Mouse (Mus musculus) neural tube, embryonic 13.5 days (tissue): ENCODE data around the gene Cnn1. TPM values are rescaled to one million over a fixed set of nuclear protein-coding genes. Genes with fewer than 3 reads are reported as not detected.

Experiments used
- ATAC-seq: fragments of 200-750 bp; cut with Nextera tagmentation; 2 replicates; pipeline ENCODE4 v1.8.0; 2017; ENCODE audit warnings: low read depth, mild to moderate bottlenecking, moderate TSS enrichment, moderate library complexity
- H3K27ac ChIP-seq: fragments of 300-500 bp; sonication (generic); replicated peaks from 2 replicates; pipeline ENCODE4 v1.5.1; 2015; ENCODE audit warnings: moderate library complexity, mild to moderate bottlenecking, inconsistent platforms
- H3K27me3 ChIP-seq: fragments of 300-500 bp; sonication (generic); 2 replicates; pipeline ENCODE4 v1.6.1; 2015; ENCODE audit warnings: mild to moderate bottlenecking, inconsistent platforms
- H3K36me3 ChIP-seq: fragments of 300-500 bp; sonication (generic); 2 replicates; pipeline ENCODE4 v1.6.1; 2015; ENCODE audit warnings: mild to moderate bottlenecking, inconsistent platforms
- H3K4me1 ChIP-seq: fragments of 300-500 bp; sonication (generic); replicated peaks from 2 replicates; pipeline ENCODE4 v1.6.1; 2015; ENCODE audit warnings: inconsistent platforms
- H3K4me2 ChIP-seq: fragments of 300-500 bp; sonication (generic); 2 replicates; pipeline ENCODE4 v1.6.1; 2015; ENCODE audit warnings: inconsistent platforms, mild to moderate bottlenecking, moderate library complexity
- H3K4me3 ChIP-seq: fragments of 300-500 bp; sonication (generic); 2 replicates; pipeline ENCODE4 v1.5.1; 2015; ENCODE audit warnings: mild to moderate bottlenecking, inconsistent platforms
- H3K9ac ChIP-seq: fragments of 300-500 bp; sonication (generic); 2 replicates; pipeline ENCODE4 v1.6.1; 2015; ENCODE audit warnings: moderate library complexity, mild to moderate bottlenecking, inconsistent platforms
- H3K9me3 ChIP-seq: fragments of 300-500 bp; sonication (generic); 2 replicates; pipeline ENCODE4 v1.6.1; 2016; ENCODE audit warnings: inconsistent platforms
- WGBS: fragments of 180-500 bp; shearing (Covaris S2); methylation state at CpG from one replicate; pipeline ENCODE4 v1.1.7; 2015; 5-methylcytosine and 5-hydroxymethylcytosine counted together
- polyA plus RNA-seq: library from polyadenylated mRNA; unstranded; fragments of >200 nt; fragmentation: Nextera tagmentation; extraction: Ambion mirVana; gene quantifications from 2 replicates; pipeline ENCODE4 v1.2.1, GENCODE M21; 2015

The Cnn1 gene
- polyA plus RNA-seq, 1 experiment from 2014 or later = 2.9 TPM

DNA sequence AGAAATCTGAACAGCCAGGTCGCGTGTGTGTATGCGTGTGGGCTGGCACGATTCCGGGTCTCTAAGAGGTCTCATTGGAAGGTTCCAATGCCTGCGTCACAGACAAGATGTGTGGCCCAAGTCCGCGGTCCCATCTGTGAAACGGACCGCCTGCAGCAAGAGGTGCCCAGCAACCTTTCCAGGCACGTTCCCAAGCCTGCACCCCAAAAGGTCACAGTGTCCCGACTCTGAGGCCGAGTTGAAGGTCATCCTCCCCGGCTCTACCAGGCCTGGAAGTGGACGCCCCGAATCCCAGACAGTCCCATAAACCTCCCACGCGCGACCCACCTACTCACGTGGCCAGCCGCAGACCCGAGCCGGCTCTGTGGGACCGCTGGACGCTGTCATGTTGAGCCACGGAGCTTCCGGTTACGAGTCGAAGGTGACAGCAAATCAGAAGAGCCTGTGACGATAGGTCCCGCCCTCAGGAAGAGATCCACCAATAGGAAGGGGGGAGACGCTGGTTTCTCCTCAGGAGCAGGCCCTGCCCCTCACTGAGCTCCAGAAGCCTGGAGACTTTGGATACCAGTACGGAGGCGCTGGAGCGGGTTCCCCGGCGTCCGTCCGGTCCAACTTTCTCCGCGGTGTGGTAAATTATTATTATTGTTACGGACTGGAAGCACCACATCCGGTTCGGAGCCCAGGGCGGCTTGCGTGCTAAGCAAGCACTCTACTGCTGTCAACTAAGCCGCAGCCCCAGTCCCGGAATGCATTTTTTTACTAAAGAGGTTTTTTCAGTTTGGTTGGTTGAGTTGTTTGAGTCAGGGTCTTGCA is 13.8 kb upstream of the Cnn1 start, which contains the start of gene Ecsit:
TSS of gene Ecsit (minus strand) at position 417 of the 813 bp plus-strand sequence.
- peak within 1 kb of the TSS; percentile 72 for H3K27ac ChIP-seq
- H3K9me3 ChIP-seq = no peaks in the 10 kb centered on the region
- ATAC-seq = peak; percentile 99
- H3K4me1 ChIP-seq = peaks cover 24% of the 10 kb centered on the region
- peak within 1 kb of the TSS; percentile 66 for H3K4me2 ChIP-seq
- H3K4me3 ChIP-seq = peak within 1 kb of the TSS; percentile 74
- H3K9ac ChIP-seq = peak within 1 kb of the TSS; percentile 84
- peaks cover 6% of the 10 kb centered on the region; the same call in 1 of the 2 replicates for H3K36me3 ChIP-seq
- no peaks in the 10 kb centered on the region for H3K27me3 ChIP-seq
- WGBS = under 1% methylated on average over 48 of the region's 48 CpGs

DNA sequence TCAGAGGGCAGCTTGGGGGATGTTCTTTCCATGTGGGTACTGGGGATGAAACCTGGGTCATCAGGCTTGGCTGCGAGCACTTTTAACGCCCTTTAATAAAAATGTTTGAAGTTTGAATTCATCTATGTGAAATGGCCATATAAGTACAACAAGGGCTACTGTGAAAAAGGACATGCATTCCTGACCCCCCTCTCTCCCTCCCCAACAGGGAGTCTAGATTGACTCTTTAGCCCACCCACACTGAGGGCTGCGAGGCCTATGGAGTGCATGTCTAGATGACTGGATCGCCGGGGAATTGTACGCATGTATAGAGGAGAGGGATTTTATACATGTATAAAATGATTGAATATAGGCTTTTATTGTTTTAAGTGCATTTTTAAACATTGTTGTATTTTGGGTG is 13.0 kb upstream of the Cnn1 start:
- H3K4me3 ChIP-seq = peak overlapping the region; percentile 74
- no peak overlapping the region for H3K27ac ChIP-seq
- peaks cover 3% of the 10 kb centered on the region; the same call in 1 of the 2 replicates for H3K36me3 ChIP-seq
- peak overlapping the region; percentile 66 for H3K4me2 ChIP-seq
- WGBS = 83% methylated on average over 6 of the region's 6 CpGs
- peak overlapping the region; percentile 72 for H3K9ac ChIP-seq
- no peak for ATAC-seq
- peaks cover 24% of the 10 kb centered on the region for H3K4me1 ChIP-seq
- H3K27me3 ChIP-seq = no peaks in the 10 kb centered on the region
- no peaks in the 10 kb centered on the region for H3K9me3 ChIP-seq

DNA sequence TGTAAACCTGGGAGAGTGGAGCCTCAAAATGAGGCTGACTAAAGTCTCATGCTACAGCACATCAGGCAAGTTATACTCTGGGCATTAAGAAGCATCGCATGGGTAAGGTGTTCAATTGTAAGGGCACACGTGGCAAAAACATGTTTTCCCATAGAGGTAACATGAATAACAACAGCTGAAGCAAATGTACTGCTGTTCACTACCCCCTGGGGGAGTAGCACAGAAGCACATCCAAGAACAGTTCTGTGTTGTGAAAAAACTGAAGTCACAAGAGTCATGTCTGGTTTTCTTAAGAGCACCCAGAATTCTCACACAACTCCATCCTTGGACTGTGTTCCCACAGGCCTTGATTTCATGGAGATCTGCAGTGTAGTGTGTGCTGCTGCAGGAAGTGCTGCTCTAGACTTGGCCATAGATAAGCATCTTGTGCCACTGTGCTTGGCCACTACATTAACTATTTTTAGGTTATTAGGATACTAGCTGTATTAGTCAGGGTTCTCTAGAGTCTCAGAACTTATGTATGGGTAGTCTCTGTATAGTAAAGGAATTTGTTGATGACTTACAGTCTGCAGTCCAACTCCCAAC is 11.9 kb upstream of the Cnn1 start:
- no peaks in the 10 kb centered on the region for H3K36me3 ChIP-seq
- no peak overlapping the region for H3K9ac ChIP-seq
- ATAC-seq = no peak
- WGBS = 78% methylated on average over 2 of the region's 2 CpGs
- H3K9me3 ChIP-seq = no peaks in the 10 kb centered on the region
- no peaks in the 10 kb centered on the region for H3K27me3 ChIP-seq
- H3K27ac ChIP-seq = no peak overlapping the region
- peaks cover 24% of the 10 kb centered on the region for H3K4me1 ChIP-seq
- no peak overlapping the region for H3K4me3 ChIP-seq
- H3K4me2 ChIP-seq = no peak overlapping the region

DNA sequence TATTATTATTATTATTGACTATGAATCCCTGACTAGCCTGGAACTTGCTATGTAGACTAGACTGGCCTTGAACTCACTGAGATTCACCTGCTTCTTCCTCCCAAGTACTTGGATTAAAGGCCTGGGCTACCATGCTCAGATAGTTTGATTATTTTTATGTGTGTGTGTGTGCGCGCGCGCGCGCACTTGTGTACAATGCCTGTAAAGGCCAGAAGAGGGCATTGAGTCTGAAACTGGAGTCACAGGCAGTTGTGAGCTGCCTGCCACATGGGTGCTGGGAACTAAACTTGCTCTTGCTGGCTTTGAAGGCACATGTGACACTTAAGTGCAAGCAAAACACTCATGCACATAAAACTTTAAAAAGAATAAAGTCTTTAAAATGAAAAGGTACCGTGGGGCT is 9.7 kb upstream of the Cnn1 start:
- WGBS = over 99% methylated on average over 7 of the region's 7 CpGs
- H3K27me3 ChIP-seq = peaks cover 5% of the 10 kb centered on the region
- no peak overlapping the region for H3K4me2 ChIP-seq
- H3K27ac ChIP-seq = no peak overlapping the region
- H3K4me3 ChIP-seq = no peak overlapping the region
- no peaks in the 10 kb centered on the region for H3K36me3 ChIP-seq
- H3K9me3 ChIP-seq = no peaks in the 10 kb centered on the region
- no peak for ATAC-seq
- H3K4me1 ChIP-seq = peaks cover 15% of the 10 kb centered on the region
- H3K9ac ChIP-seq = no peak overlapping the region

DNA sequence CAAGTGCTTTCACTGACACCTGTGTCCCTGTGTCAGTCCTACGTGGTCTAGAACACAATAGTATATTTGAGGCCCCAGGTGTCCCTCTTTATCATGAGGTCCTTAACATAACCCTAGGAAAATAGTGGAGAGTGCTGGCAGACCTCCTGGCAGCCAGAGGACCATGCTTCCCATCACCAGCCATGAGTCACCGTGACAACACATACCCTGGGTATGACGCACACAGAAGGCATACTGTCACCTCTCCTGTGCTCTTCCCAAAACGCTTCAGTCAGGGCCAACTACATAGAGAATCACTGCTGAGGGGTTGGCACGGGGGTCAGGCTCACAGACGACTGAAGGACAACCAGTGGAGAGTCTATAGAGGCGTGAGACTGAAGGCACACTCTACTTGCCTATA is 9.0 kb upstream of the Cnn1 start:
- peaks cover 8% of the 10 kb centered on the region for H3K27me3 ChIP-seq
- no peak overlapping the region for H3K9ac ChIP-seq
- H3K27ac ChIP-seq = no peak overlapping the region
- H3K4me3 ChIP-seq = no peak overlapping the region
- WGBS = 87% methylated on average over 7 of the region's 7 CpGs
- peaks cover 8% of the 10 kb centered on the region for H3K4me1 ChIP-seq
- H3K36me3 ChIP-seq = no peaks in the 10 kb centered on the region
- no peaks in the 10 kb centered on the region for H3K9me3 ChIP-seq
- H3K4me2 ChIP-seq = no peak overlapping the region
- ATAC-seq = no peak

DNA sequence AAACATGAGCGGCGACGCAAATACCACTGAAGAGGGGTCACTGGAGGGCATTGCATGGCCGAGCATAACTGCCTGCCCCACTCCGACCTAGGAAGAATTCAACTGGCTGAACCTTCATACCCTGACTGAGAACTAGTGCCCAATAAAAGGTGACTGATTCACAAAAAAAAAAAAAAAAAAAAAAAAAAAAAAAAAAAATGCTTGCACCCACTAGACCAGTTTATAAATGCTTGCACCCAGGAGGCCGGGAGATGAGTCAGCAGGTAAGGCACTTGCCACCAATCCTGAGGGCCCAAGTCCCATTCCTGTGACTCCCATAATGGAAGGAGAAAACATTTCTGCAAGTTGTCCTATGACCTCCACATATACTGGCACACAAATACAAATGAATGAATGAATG is 6.3 kb upstream of the Cnn1 start:
- Histone ChIP-seq H3K4me1 (peaks cover 6% of the 10 kb centered on the region), H3K4me2 (no peak overlapping the region), H3K4me3 (no peak overlapping the region), H3K36me3 (no peaks in the 10 kb centered on the region), H3K9ac (no peak overlapping the region), H3K27me3 (peaks cover 14% of the 10 kb centered on the region), H3K27ac (no peak overlapping the region), H3K9me3 (no peaks in the 10 kb centered on the region)
- 86% methylated on average over 6 of the region's 6 CpGs for WGBS
- no peak for ATAC-seq

DNA sequence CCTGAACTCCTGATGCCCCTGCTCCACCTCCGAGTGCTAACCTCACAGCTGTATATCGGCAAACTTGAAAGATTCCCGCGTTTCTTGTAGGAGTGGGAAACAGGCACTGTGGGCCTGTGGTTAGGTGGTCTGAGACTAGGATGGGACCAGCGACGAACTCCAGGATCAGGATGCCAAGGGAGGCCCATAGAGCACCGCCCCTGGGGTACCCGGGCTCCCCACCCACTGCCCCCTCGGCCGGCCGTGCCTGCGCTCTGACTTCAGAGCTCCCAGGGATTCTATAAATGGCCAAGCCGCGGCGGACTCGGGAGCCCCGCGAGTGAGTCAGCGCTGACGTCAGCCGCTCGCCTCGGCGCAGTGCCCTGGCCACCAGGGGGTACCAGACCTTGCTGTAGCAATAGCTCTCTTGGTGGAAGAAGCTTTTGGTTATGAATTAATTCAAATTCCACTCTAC is 3.1 kb upstream of the Cnn1 start:
- peak; percentile 59 for ATAC-seq
- WGBS = 2% methylated on average over 24 of the region's 24 CpGs

DNA sequence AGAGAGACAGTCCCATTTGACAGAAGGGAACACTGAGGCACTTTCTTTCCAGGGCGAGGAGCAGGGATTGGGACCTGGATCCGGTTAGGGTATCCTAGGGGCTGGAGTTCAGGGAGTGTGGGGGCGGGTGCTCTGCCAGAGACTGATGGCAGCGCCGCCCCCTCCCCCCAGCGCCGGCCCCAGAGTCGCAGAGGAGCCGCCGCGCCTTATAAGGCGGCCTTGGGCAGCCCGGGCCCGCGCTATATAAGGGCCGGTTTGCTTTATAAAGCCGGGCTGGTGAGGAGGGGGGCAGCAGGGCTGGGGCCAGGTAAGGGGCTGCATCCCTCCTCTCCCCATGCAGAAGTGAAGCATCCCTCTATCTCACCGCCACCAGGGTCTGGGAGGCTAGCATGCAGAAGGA is 906 bp downstream of the Cnn1 start:
- 3% methylated on average over 18 of the region's 18 CpGs for WGBS
- H3K4me2 ChIP-seq = no peak overlapping the region
- H3K27me3 ChIP-seq = peaks cover 48% of the 10 kb centered on the region
- H3K27ac ChIP-seq = no peak overlapping the region
- H3K9ac ChIP-seq = no peak overlapping the region
- H3K9me3 ChIP-seq = no peaks in the 10 kb centered on the region
- peaks cover 6% of the 10 kb centered on the region for H3K4me1 ChIP-seq
- no peak overlapping the region for H3K4me3 ChIP-seq
- no peak for ATAC-seq
- no peaks in the 10 kb centered on the region for H3K36me3 ChIP-seq

More for the DNA sequence above, 3.1 kb upstream of the Cnn1 start:
- Histone ChIP-seq H3K4me3 (peak overlapping the region; percentile 36), H3K4me2 (peak overlapping the region; percentile 64), H3K9me3 (no peaks in the 10 kb centered on the region), H3K9ac (peak overlapping the region; percentile 70), H3K4me1 (peaks cover 6% of the 10 kb centered on the region), H3K36me3 (no peaks in the 10 kb centered on the region), H3K27me3 (peaks cover 45% of the 10 kb centered on the region), H3K27ac (no peak overlapping the region)

DNA sequence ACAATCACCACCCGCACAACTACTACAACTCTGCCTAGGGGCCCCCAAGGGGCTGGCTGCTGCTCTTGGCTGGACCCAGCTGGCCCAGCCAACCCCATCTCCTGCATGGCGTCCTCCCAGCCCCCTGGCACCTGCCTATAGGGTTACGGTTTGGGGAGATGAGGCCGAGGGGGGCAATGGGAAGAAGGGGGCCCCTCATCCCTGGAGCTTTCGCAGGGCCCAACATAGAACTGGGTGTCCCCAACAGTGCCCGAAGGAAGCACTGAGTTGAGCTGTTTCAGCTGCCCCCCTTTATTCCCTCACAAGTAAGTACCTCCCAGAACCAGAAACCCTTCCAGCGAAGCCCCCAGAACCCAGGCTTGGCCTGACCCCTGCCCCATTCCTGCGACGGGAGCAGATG is 9.2 kb downstream of the Cnn1 start:
- H3K9me3 ChIP-seq = no peaks in the 10 kb centered on the region
- H3K9ac ChIP-seq = no peak overlapping the region
- H3K4me3 ChIP-seq = no peak overlapping the region
- H3K4me2 ChIP-seq = no peak overlapping the region
- no peak overlapping the region for H3K27ac ChIP-seq
- 87% methylated on average over 9 of the region's 9 CpGs for WGBS
- no peaks in the 10 kb centered on the region for H3K4me1 ChIP-seq
- no peak for ATAC-seq
- no peaks in the 10 kb centered on the region for H3K27me3 ChIP-seq
- H3K36me3 ChIP-seq = peaks cover 33% of the 10 kb centered on the region

DNA sequence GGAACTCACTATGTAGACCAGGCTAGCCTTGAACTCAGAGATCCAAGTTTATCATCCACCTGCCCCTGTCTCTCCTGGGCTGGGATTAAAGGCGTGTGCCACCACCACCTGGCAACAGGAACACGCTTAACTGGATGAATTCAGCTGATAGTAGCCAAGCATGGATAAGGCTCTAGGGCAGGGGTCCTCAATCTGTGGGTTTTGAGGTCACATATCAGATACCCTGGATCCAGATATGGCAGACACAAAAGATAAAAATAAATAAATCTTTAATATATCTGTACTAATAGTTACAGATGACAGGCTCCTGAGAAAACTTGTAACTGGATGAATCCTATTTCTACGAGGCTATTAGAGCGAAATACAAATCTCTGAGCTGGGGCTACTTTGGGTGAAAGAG is 16.6 kb downstream of the Cnn1 start:
- peaks cover 5% of the 10 kb centered on the region; the same call in 1 of the 2 replicates for H3K27me3 ChIP-seq
- H3K4me3 ChIP-seq = peak overlapping the region; percentile 75
- peaks cover 34% of the 10 kb centered on the region for H3K36me3 ChIP-seq
- no peak for ATAC-seq
- H3K27ac ChIP-seq = peak overlapping the region; percentile 5; the same call in 1 of the 2 replicates
- H3K4me2 ChIP-seq = peak overlapping the region; percentile 85
- H3K9me3 ChIP-seq = no peaks in the 10 kb centered on the region
- WGBS = 92% methylated on average over 4 of the region's 4 CpGs
- peaks cover 19% of the 10 kb centered on the region for H3K4me1 ChIP-seq
- peak overlapping the region; percentile 84 for H3K9ac ChIP-seq

DNA sequence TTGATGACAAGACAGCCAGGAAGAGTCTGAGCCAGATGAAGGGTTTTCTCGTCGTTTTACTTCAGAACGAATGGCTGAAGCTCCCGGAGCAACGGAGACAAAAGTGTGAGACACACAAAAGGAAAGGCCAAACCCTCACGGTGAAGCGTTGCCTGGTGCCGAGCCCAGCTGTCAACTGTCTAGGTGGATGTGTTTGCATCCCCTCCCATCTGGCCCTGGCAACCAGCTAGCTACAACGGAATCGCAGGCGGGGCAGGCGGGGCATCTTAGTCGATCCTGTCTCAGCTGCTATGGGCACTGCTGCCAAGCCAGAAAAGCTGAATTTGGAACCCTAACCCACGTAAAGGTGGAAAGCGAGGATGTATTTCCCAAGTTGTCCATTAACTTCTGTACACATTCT is 17.1 kb downstream of the Cnn1 start:
- no peak for ATAC-seq
- Histone ChIP-seq H3K9me3 (no peaks in the 10 kb centered on the region), H3K4me1 (peaks cover 19% of the 10 kb centered on the region), H3K4me2 (peak overlapping the region; percentile 85), H3K4me3 (peak overlapping the region; percentile 75), H3K27me3 (peaks cover 5% of the 10 kb centered on the region; the same call in 1 of the 2 replicates), H3K9ac (peak overlapping the region; percentile 84), H3K27ac (peak overlapping the region; percentile 71), H3K36me3 (peaks cover 32% of the 10 kb centered on the region)
- WGBS = 13% methylated on average over 15 of the region's 15 CpGs

DNA sequence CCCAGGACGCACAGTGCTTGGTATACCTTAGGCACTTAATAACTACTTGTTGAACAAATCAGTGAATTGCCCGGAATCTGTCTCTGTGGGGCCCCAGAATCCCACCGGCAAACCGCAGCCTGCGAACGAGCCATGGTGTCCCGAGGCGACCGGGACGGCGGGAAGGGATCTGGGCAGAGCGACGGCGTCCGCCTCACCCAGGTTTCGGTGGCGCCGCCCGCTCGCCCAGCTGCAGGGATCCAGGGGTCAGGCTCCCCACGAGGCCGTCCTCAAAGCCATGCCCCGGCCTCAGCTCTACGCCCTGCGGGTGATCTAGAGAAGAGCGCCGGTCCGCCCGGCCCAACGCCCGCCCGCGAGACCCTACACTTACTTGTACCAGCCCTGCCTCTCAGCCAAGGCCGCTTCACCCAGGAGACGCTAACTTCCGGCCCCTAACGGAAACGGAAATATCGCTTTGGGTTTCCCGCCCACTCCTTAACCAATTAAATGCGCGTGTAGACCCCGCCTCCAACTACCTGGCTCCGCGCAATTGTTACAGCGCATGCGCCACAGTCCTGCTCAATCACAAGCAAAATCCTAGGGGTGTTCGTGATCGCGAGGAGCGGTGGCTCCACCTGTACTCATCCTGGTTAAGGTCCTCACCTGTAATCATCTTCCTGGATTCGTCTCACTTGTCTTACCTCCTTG is 17.9 kb downstream of the Cnn1 start, which contains the start of gene Elof1:
TSS of gene Elof1 (minus strand) at position 433 of the 687 bp plus-strand sequence.
- ATAC-seq = peak; percentile 96
- Histone ChIP-seq H3K4me1 (peaks cover 19% of the 10 kb centered on the region), H3K9me3 (no peaks in the 10 kb centered on the region), H3K4me2 (peak within 1 kb of the TSS; percentile 85), H3K27ac (peak within 1 kb of the TSS; percentile 71), H3K4me3 (peak within 1 kb of the TSS; percentile 75), H3K27me3 (peaks cover 6% of the 10 kb centered on the region; the same call in 1 of the 2 replicates), H3K9ac (peak within 1 kb of the TSS; percentile 84), H3K36me3 (peaks cover 24% of the 10 kb centered on the region)
- WGBS = 1% methylated on average over 52 of the region's 52 CpGs
